Mouse (Mus musculus) hindbrain, embryonic 10.5 days (tissue): ENCODE data around the gene Insig1. TPM values are rescaled to one million over a fixed set of nuclear protein-coding genes. Genes with fewer than 3 reads are reported as not detected.
A peak's percentile ranks its signal among the peaks of the same experiment; 100 is the strongest.

Source experiments
- DNase-seq: peaks from one replicate; pipeline ENCODE4 v3.0.0-alpha.2; 2017; ENCODE audit warnings: low spot score
- H3K27ac ChIP-seq: fragments of 300-500 bp; sonication (generic); 2 replicates; pipeline ENCODE4 v1.5.1; 2016; ENCODE audit warnings: mild to moderate bottlenecking, moderate library complexity
- H3K27me3 ChIP-seq: fragments of 300-500 bp; sonication (generic); 2 replicates; pipeline ENCODE4 v1.6.1; 2016; ENCODE audit warnings: mild to moderate bottlenecking; ENCODE audit not compliant: poor library complexity, insufficient read depth, severe bottlenecking
- H3K36me3 ChIP-seq: fragments of 300-500 bp; sonication (generic); 2 replicates; pipeline ENCODE4 v1.6.1; 2016; ENCODE audit warnings: mild to moderate bottlenecking, moderate library complexity
- H3K4me1 ChIP-seq: fragments of 300-500 bp; sonication (generic); replicated peaks from 2 replicates; pipeline ENCODE4 v1.6.1; 2016; ENCODE audit warnings: mild to moderate bottlenecking
- H3K4me3 ChIP-seq: fragments of 300-500 bp; sonication (generic); 2 replicates; pipeline ENCODE4 v1.5.1; 2016; ENCODE audit warnings: mild to moderate bottlenecking, moderate library complexity
- H3K9me3 ChIP-seq: fragments of 300-500 bp; sonication (generic); 2 replicates; pipeline ENCODE4 v1.6.1; 2016; ENCODE audit warnings: mild to moderate bottlenecking, moderate library complexity
- WGBS: fragments of 180-500 bp; shearing (Covaris S2); methylation state at CpG from one replicate; pipeline ENCODE4 v1.1.7; 2016; 5-methylcytosine and 5-hydroxymethylcytosine counted together
- polyA plus RNA-seq: library from polyadenylated mRNA; unstranded; fragments of >200 nt; fragmentation: Nextera tagmentation; extraction: Ambion mirVana; gene quantifications from 2 replicates; pipeline ENCODE4 v1.2.1, GENCODE M21; 2016

Gene Insig1
- polyA plus RNA-seq, 1 experiment from 2014 or later = 122 TPM

DNA sequence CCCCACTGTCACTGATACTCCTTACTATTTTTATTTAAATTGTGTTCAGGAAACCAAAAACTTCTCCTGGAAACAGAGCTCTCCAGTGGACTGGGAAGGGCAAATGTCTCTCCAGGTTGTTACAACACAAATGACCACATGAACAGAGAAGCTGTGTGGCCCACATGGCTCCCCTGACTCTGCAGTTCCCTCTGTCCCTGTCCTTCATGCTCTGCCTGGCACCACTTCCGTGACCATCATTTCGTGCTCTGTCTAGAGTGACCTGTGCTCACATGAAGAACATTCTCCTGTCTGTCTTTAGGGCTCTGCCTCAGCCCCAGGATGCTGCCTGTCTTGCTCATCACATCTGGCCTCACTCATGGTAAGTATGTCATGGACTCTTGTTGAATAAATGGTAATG is 24.5 kb downstream of the Insig1 start:
- 83% methylated on average over 2 of the region's 2 CpGs for WGBS
- Histone ChIP-seq H3K4me1 (no peaks in the 10 kb centered on the region), H3K9me3 (0 out of 2 replicates have a peak, but pooled peaks cover 2% of the 10 kb centered on the region), H3K4me3 (no peak overlapping the region), H3K36me3 (no peaks in the 10 kb centered on the region), H3K27me3 (no peaks in the 10 kb centered on the region), H3K27ac (no peak overlapping the region)
- no peak for DNase-seq

DNA sequence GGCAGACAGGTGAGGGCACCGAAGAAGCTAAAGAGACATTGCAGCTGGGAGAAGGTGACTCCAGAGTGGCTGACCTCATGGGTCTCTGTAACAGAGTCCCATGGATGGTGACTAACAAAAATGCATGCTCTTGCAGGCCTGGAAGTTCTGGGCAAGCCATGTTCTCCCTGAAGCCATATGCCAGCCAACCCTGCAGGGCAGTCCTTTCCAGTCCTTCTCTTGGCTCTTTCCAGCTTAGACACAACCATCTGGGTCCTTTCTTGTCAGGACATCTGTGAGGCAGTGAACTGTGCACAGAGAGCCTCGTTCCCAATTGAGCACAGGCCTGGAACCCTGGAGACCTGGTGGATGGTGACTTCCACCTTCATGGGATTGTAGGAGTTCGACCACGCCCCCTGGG is 35.8 kb downstream of the Insig1 start:
- H3K4me1 ChIP-seq = peaks cover 6% of the 10 kb centered on the region; the same call in 1 of the 2 replicates
- H3K27ac ChIP-seq = no peak overlapping the region
- no peaks in the 10 kb centered on the region for H3K9me3 ChIP-seq
- DNase-seq = no peak
- no peak overlapping the region for H3K4me3 ChIP-seq
- H3K27me3 ChIP-seq = peaks cover 4% of the 10 kb centered on the region; the same call in 1 of the 2 replicates
- WGBS = 71% methylated on average over 4 of the region's 4 CpGs
- no peaks in the 10 kb centered on the region for H3K36me3 ChIP-seq

- WGBS = 88% methylated on average over 6 of the region's 6 CpGs
- DNase-seq = no peak
Observed at GRCm38 (mm10) chr5:28107974-28108373, 36.8 kb downstream of the Insig1 start.

DNA sequence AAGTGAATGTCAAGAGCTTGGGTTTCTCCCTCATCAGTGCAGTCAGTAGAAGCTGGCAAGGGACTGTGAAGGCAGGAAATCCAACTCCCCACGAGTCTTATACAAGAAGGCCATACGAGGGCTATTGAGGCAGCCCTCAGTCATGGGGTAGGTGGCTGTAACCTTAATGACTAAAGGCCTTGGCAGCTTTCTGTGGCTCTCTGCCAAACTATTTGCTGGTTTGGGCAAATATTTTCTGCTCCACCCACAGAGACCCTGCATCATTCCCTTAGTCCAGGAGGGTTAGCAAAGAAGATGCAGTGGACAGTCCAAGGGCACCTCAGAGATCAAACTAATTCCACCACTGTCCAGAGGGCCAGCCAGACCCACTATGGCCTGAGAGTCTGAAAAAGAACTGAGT is 39.7 kb downstream of the Insig1 start:
- WGBS = 85% methylated on average over 2 of the region's 2 CpGs
- no peaks in the 10 kb centered on the region for H3K9me3 ChIP-seq
- no peaks in the 10 kb centered on the region for H3K36me3 ChIP-seq
- peaks cover 6% of the 10 kb centered on the region; the same call in 1 of the 2 replicates for H3K4me1 ChIP-seq
- H3K27me3 ChIP-seq = peaks cover 27% of the 10 kb centered on the region
- no peak for DNase-seq
- H3K4me3 ChIP-seq = no peak overlapping the region
- H3K27ac ChIP-seq = no peak overlapping the region

More at GRCm38 (mm10) chr5:28107974-28108373, 36.8 kb downstream of the Insig1 start:
- H3K27ac ChIP-seq = no peak overlapping the region
- H3K27me3 ChIP-seq = peaks cover 11% of the 10 kb centered on the region
- no peaks in the 10 kb centered on the region for H3K9me3 ChIP-seq
- H3K4me3 ChIP-seq = no peak overlapping the region
- H3K36me3 ChIP-seq = no peaks in the 10 kb centered on the region
- H3K4me1 ChIP-seq = peaks cover 6% of the 10 kb centered on the region; the same call in 1 of the 2 replicates

DNA sequence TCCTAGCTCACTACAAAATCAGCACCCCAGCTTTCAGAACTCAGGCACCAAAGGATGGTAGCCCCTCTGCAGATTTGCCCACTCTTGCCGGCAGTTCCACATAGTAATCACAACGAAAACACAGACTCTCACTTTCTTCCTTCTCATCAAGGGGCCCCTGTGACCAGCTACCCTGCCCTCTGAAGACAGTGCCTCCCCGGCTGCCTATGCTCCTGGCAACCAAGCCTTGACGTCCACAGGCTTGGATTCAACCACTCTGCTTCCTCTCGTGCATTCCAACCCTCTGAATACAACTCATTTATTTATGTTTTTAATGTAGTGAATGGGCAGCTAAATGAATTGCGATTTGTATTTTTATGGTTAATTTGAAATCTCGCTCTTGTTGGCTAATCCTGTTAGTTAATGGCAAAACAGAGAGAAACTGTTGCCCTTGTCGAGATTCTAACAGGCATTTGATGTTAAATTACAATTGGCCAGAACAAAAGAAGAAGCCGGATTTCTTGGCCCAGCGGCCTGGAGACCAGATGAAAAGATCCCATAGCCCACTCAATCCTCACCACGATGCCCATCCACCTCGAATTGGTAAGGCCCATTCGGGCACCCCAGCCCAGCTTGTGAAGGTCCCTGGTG is 46.2 kb downstream of the Insig1 start:
- no peaks in the 10 kb centered on the region for H3K9me3 ChIP-seq
- H3K27ac ChIP-seq = peak overlapping the region; percentile 84
- DNase-seq = no peak
- H3K27me3 ChIP-seq = peaks cover 84% of the 10 kb centered on the region
- H3K4me1 ChIP-seq = peaks cover 37% of the 10 kb centered on the region
- H3K36me3 ChIP-seq = no peaks in the 10 kb centered on the region
- peak overlapping the region; percentile 53 for H3K4me3 ChIP-seq
- WGBS = 3% methylated on average over 13 of the region's 13 CpGs

DNA sequence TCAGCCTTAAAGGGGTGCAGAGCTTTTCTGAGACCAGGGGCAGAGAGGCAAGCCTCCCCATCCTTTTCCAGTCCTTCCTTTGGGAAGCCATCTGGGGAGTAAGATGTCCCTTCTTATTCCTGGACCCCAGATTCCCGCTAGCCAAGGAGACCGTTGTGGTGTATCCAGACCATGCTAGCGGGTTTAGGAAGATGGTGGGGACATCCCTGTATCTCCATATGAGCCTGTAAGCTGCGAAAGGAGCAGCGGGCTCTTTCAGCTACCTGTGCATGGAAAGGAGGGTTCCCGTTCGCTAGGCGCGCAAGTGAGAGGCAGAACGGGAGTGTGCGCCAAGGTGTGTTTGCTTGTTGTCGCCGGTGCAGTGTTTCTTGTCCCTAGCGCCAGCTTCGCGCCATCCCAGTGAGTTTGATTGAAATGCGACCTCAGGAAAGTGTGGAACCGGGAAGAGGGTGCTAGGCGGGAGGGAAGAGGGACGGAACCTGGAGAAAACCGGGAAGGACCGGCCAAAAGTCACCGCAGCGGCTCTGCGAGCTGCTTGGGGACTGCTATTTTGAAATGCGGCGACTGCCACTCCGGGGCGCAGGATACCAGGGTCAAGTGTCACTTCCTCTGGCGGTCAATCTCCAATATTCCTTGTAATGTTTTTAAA is 46.8 kb downstream of the Insig1 start:
- Histone ChIP-seq H3K36me3 (no peaks in the 10 kb centered on the region), H3K27me3 (peaks cover 86% of the 10 kb centered on the region), H3K4me1 (peaks cover 39% of the 10 kb centered on the region), H3K4me3 (peak overlapping the region; percentile 53), H3K9me3 (no peaks in the 10 kb centered on the region), H3K27ac (peak overlapping the region; percentile 84)
- WGBS = under 1% methylated on average over 30 of the region's 30 CpGs
- DNase-seq = peak; percentile 76

- peaks cover 86% of the 10 kb centered on the region for H3K27me3 ChIP-seq
- under 1% methylated on average over 19 of the region's 19 CpGs for WGBS
- H3K4me1 ChIP-seq = peaks cover 44% of the 10 kb centered on the region
- DNase-seq = no peak
- no peaks in the 10 kb centered on the region for H3K36me3 ChIP-seq
- peak overlapping the region; percentile 53 for H3K4me3 ChIP-seq
- peak overlapping the region; percentile 84 for H3K27ac ChIP-seq
- no peaks in the 10 kb centered on the region for H3K9me3 ChIP-seq
Observed at GRCm38 (mm10) chr5:28118531-28118925, 47.4 kb downstream of the Insig1 start.

- Histone ChIP-seq H3K9me3 (no peaks in the 10 kb centered on the region), H3K4me1 (peaks cover 54% of the 10 kb centered on the region), H3K27me3 (peaks cover 86% of the 10 kb centered on the region), H3K4me3 (no peak overlapping the region), H3K27ac (no peak overlapping the region), H3K36me3 (no peaks in the 10 kb centered on the region)
- no peak for DNase-seq
- 26% methylated on average over 3 of the region's 3 CpGs for WGBS
Observed at GRCm38 (mm10) chr5:28119576-28119975, 48.4 kb downstream of the Insig1 start.

GRCm38 (mm10) chr5:28122491-28123454 is 51.6 kb downstream of the Insig1 start:
- under 1% methylated on average over 27 of the region's 27 CpGs for WGBS
- Histone ChIP-seq H3K27ac (peak overlapping the region; percentile 90), H3K9me3 (no peaks in the 10 kb centered on the region), H3K27me3 (peaks cover 100% of the 10 kb centered on the region), H3K36me3 (no peaks in the 10 kb centered on the region), H3K4me3 (peak overlapping the region; percentile 51), H3K4me1 (peaks cover 55% of the 10 kb centered on the region)
- peak; percentile 76 for DNase-seq

- no peaks in the 10 kb centered on the region for H3K9me3 ChIP-seq
- 1% methylated on average over 11 of the region's 11 CpGs for WGBS
- H3K27me3 ChIP-seq = peaks cover 100% of the 10 kb centered on the region
- no peaks in the 10 kb centered on the region for H3K36me3 ChIP-seq
- peaks cover 51% of the 10 kb centered on the region for H3K4me1 ChIP-seq
- H3K4me3 ChIP-seq = peak overlapping the region; percentile 51
- H3K27ac ChIP-seq = peak overlapping the region; percentile 90
- no peak for DNase-seq
Observed at GRCm38 (mm10) chr5:28123455-28123825, 52.3 kb downstream of the Insig1 start.

- Histone ChIP-seq H3K27me3 (peaks cover 100% of the 10 kb centered on the region), H3K4me1 (peaks cover 40% of the 10 kb centered on the region), H3K4me3 (peak overlapping the region; percentile 51), H3K9me3 (no peaks in the 10 kb centered on the region), H3K27ac (peak overlapping the region; percentile 90), H3K36me3 (no peaks in the 10 kb centered on the region)
- WGBS = 4% methylated on average over 28 of the region's 28 CpGs
- peak; percentile 75 for DNase-seq
Observed at GRCm38 (mm10) chr5:28124321-28125230, 53.4 kb downstream of the Insig1 start.
